Mouse (Mus musculus) embryonic facial prominence, embryonic 14.5 days (tissue): ENCODE results near the gene Homer2. TPM values are rescaled to one million over a fixed set of nuclear protein-coding genes. Genes with fewer than 3 reads are reported as not detected.
A peak's percentile ranks its signal among the peaks of the same experiment; 100 is the strongest.

Experiments
- ATAC-seq: fragments of 200-750 bp; cut with Nextera tagmentation; 2 replicates; pipeline ENCODE4 v1.8.0; 2017; ENCODE audit warnings: low read depth, moderate number of reproducible peaks, moderate TSS enrichment
- DNase-seq: peaks from one replicate; pipeline ENCODE4 v3.0.0-alpha.2; 2015; ENCODE audit warnings: low spot score
- H3K27ac ChIP-seq: fragments of 300-500 bp; sonication (generic); replicated peaks from 2 replicates; pipeline ENCODE4 v1.5.1; 2014; ENCODE audit warnings: low read depth, mild to moderate bottlenecking, low read length, moderate library complexity
- H3K27me3 ChIP-seq: fragments of 300-500 bp; sonication (generic); replicated peaks from 2 replicates; pipeline ENCODE4 v1.6.1; 2014; ENCODE audit warnings: low read length; ENCODE audit not compliant: control insufficient read depth, insufficient read depth
- H3K36me3 ChIP-seq: fragments of 300-500 bp; sonication (generic); 2 replicates; pipeline ENCODE4 v1.6.1; 2014; ENCODE audit warnings: low read length, mixed read lengths; ENCODE audit not compliant: control insufficient read depth, insufficient read depth
- H3K4me1 ChIP-seq: fragments of 300-500 bp; sonication (generic); 2 replicates; pipeline ENCODE4 v1.6.1; 2014; ENCODE audit warnings: antibody characterized with exemption, low read length; ENCODE audit not compliant: control insufficient read depth, insufficient read depth
- H3K4me2 ChIP-seq: fragments of 300-500 bp; sonication (generic); 2 replicates; pipeline ENCODE4 v1.6.1; 2014; ENCODE audit warnings: low read depth, mild to moderate bottlenecking, low read length, moderate library complexity, mixed read lengths
- H3K4me3 ChIP-seq: fragments of 300-500 bp; sonication (generic); 2 replicates; pipeline ENCODE4 v1.5.1; 2014; ENCODE audit warnings: low read depth, mild to moderate bottlenecking, low read length
- H3K9ac ChIP-seq: fragments of 300-500 bp; sonication (generic); 2 replicates; pipeline ENCODE4 v1.6.1; 2014; ENCODE audit warnings: low read depth, mild to moderate bottlenecking, low read length, moderate library complexity, mixed read lengths
- H3K9me3 ChIP-seq: fragments of 300-500 bp; sonication (generic); 2 replicates; pipeline ENCODE4 v1.6.1; 2016; ENCODE audit warnings: low read length; ENCODE audit not compliant: control insufficient read depth
- WGBS: fragments of 180-500 bp; shearing (Covaris S2); extraction: QIAGEN DNeasy Blood & Tissue Kit; methylation state at CpG from one replicate; pipeline ENCODE4 v1.1.7; 2014; 5-methylcytosine and 5-hydroxymethylcytosine counted together
- polyA plus RNA-seq: library from polyadenylated mRNA; unstranded; fragments of >200 nt; fragmentation: Nextera tagmentation; extraction: Ambion mirVana; gene quantifications from 2 replicates; pipeline ENCODE4 v1.2.1, GENCODE M21; 2014

Homer2 gene
- polyA plus RNA-seq, 1 experiment from 2014 or later = 25.2 TPM

GRCm38 (mm10) chr7:81688378-81688777 lies 18.9 kb downstream of the Homer2 start:
- Histone ChIP-seq H3K9me3 (no peaks in the 10 kb centered on the region), H3K4me2 (no peak overlapping the region), H3K27me3 (no peaks in the 10 kb centered on the region), H3K27ac (no peak overlapping the region), H3K4me3 (no peak overlapping the region), H3K4me1 (peaks cover 2% of the 10 kb centered on the region), H3K9ac (no peak overlapping the region), H3K36me3 (no peaks in the 10 kb centered on the region)
- 79% methylated on average over 9 of the region's 9 CpGs for WGBS
- ATAC-seq (no peak), DNase-seq (no peak)

- H3K27ac ChIP-seq = no peak overlapping the region
- no peaks in the 10 kb centered on the region for H3K9me3 ChIP-seq
- peaks cover 2% of the 10 kb centered on the region for H3K4me1 ChIP-seq
- DNase-seq (no peak), ATAC-seq (no peak)
- H3K27me3 ChIP-seq = no peaks in the 10 kb centered on the region
- 91% methylated on average over 6 of the region's 6 CpGs for WGBS
- no peaks in the 10 kb centered on the region for H3K36me3 ChIP-seq
- H3K9ac ChIP-seq = no peak overlapping the region
- H3K4me2 ChIP-seq = no peak overlapping the region
- no peak overlapping the region for H3K4me3 ChIP-seq
These were observed 19.5 kb downstream of the Homer2 start for GRCm38 (mm10) chr7:81687684-81688316.

- no peak for ATAC-seq
- Histone ChIP-seq H3K9me3 (no peaks in the 10 kb centered on the region), H3K4me2 (no peak overlapping the region), H3K4me3 (no peak overlapping the region), H3K27me3 (no peaks in the 10 kb centered on the region), H3K36me3 (no peaks in the 10 kb centered on the region), H3K4me1 (no peaks in the 10 kb centered on the region; the same call in none of the 2 replicates), H3K27ac (no peak overlapping the region), H3K9ac (no peak overlapping the region)
- 79% methylated on average over 7 of the region's 7 CpGs for WGBS
- peak; percentile 14 for DNase-seq
These were observed 22.0 kb downstream of the Homer2 start for GRCm38 (mm10) chr7:81685375-81685774.

- H3K9ac ChIP-seq = no peak overlapping the region
- H3K27ac ChIP-seq = no peak overlapping the region
- H3K4me3 ChIP-seq = no peak overlapping the region
- no peaks in the 10 kb centered on the region for H3K36me3 ChIP-seq
- no peak for ATAC-seq
- no peak overlapping the region for H3K4me2 ChIP-seq
- H3K4me1 ChIP-seq = no peaks in the 10 kb centered on the region; the same call in 1 of the 2 replicates
- H3K9me3 ChIP-seq = no peaks in the 10 kb centered on the region
- no peaks in the 10 kb centered on the region for H3K27me3 ChIP-seq
- no peak for DNase-seq
- 67% methylated on average over 7 of the region's 7 CpGs for WGBS
These were observed 23.4 kb downstream of the Homer2 start for GRCm38 (mm10) chr7:81683779-81684422.

- Histone ChIP-seq H3K9ac (no peak overlapping the region), H3K4me2 (no peak overlapping the region), H3K4me1 (no peaks in the 10 kb centered on the region; the same call in 1 of the 2 replicates), H3K27ac (no peak overlapping the region), H3K4me3 (no peak overlapping the region), H3K36me3 (no peaks in the 10 kb centered on the region), H3K27me3 (no peaks in the 10 kb centered on the region), H3K9me3 (no peaks in the 10 kb centered on the region)
- 60% methylated on average over 3 of the region's 3 CpGs for WGBS
- DNase-seq = peak; percentile 19
- no peak for ATAC-seq
These were observed 25.9 kb downstream of the Homer2 start for GRCm38 (mm10) chr7:81681386-81681785.

GRCm38 (mm10) chr7:81673359-81674013 lies 33.8 kb downstream of the Homer2 start:
- no peak overlapping the region for H3K27ac ChIP-seq
- ATAC-seq (no peak), DNase-seq (no peak)
- H3K4me1 ChIP-seq = 0 out of 2 replicates have a peak, but pooled peaks cover 5% of the 10 kb centered on the region
- H3K27me3 ChIP-seq = no peaks in the 10 kb centered on the region
- 56% methylated on average over 15 of the region's 15 CpGs for WGBS
- H3K9ac ChIP-seq = no peak overlapping the region
- H3K36me3 ChIP-seq = no peaks in the 10 kb centered on the region
- no peak overlapping the region for H3K4me2 ChIP-seq
- H3K4me3 ChIP-seq = no peak overlapping the region
- no peaks in the 10 kb centered on the region for H3K9me3 ChIP-seq

- H3K4me3 ChIP-seq = no peak overlapping the region
- H3K36me3 ChIP-seq = no peaks in the 10 kb centered on the region
- no peaks in the 10 kb centered on the region for H3K27me3 ChIP-seq
- 61% methylated on average over 10 of the region's 10 CpGs for WGBS
- no peak overlapping the region; the same call in 1 of the 2 replicates for H3K4me2 ChIP-seq
- peak; percentile 36 for DNase-seq
- 0 out of 2 replicates have a peak, but pooled peaks cover 5% of the 10 kb centered on the region for H3K4me1 ChIP-seq
- no peak overlapping the region for H3K27ac ChIP-seq
- ATAC-seq = no peak
- H3K9ac ChIP-seq = no peak overlapping the region
- H3K9me3 ChIP-seq = no peaks in the 10 kb centered on the region
These were observed 34.5 kb downstream of the Homer2 start for GRCm38 (mm10) chr7:81672735-81673291.

- Histone ChIP-seq H3K36me3 (no peaks in the 10 kb centered on the region), H3K9ac (no peak overlapping the region), H3K4me2 (no peak overlapping the region), H3K27me3 (no peaks in the 10 kb centered on the region), H3K4me3 (no peak overlapping the region), H3K4me1 (no peaks in the 10 kb centered on the region), H3K27ac (no peak overlapping the region), H3K9me3 (no peaks in the 10 kb centered on the region)
- WGBS = 84% methylated on average over 4 of the region's 4 CpGs
- no peak for ATAC-seq
- no peak for DNase-seq
These were observed 40.2 kb downstream of the Homer2 start for GRCm38 (mm10) chr7:81667156-81667555.
